Mouse (Mus musculus) cerebellum, postnatal 4 days (tissue): ENCODE measurements around the gene Gprc5c.
"Not testable (repeated sequence)": the region's sequence is repeated elsewhere in the genome, so short reads cannot be mapped to it uniquely, and the experiment has no call there.

Experiments used
- DNase-seq, 2 experiments: peaks; one replicate each; pipeline ENCODE4 v3.0.0; 2022; ENCODE audit warnings: low spot score in 2 of 2, mixed read lengths in 1 of 2

Gprc5c gene

DNA sequence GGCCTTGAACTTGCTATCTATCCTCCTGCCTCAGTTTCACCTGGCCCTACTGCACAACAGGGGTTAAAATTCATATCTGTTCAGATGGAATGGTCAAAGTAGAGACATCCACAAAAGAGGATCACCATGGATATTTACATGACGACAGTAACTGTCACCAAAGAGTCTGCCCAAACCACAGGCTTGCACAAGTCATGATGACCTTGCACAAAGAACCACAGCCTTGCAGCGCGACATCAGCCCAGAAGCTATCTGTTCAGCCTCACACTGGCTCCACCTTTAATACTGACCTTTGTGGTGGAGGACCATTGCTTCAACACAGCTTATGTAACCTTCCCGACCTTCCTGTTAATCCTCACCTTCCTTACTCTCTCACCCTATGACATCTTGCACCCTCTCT lies 56.6 kb downstream of the Gprc5c start:
- DNase-seq = no peak

DNA sequence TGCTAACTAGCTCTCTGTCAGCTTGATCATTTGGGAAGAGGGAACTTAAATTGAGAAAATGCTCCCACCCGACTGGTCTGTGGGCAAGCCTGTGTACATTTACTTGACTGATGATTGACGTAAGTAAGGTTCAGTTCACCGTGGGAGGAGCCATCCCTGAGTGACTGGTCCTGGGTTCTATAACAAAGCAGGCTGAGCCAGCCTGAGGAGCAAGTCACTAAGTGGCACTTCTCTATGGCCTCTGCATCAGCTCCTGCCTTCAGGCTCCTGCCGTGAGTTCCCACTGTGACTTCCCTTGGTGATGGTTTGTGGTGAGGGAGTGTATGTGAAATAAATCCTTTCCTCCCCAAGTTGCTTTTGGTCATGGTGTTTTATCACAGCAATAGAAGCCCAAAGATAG lies 57.1 kb downstream of the Gprc5c start:
- DNase-seq = no peak

DNA sequence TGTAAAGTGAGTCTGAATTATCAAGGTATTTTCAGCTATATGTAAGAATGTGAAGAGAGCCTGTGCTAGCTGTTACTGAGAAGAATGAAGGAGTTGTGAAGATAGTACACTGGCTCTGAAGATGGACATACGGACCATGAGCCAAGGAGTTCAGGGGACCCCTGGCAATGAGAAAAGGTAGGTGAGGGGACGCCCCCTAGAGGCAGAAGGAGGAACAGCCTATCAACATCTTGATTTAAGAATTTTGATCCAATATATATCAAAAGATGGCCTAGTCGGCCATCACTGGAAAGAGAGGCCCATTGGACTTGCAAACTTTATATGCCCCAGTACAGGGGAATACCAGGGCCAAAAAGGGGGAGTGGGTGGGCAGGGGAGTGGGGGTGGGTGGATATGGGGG lies 58.6 kb downstream of the Gprc5c start:
- DNase-seq = not testable (repeated sequence)

DNA sequence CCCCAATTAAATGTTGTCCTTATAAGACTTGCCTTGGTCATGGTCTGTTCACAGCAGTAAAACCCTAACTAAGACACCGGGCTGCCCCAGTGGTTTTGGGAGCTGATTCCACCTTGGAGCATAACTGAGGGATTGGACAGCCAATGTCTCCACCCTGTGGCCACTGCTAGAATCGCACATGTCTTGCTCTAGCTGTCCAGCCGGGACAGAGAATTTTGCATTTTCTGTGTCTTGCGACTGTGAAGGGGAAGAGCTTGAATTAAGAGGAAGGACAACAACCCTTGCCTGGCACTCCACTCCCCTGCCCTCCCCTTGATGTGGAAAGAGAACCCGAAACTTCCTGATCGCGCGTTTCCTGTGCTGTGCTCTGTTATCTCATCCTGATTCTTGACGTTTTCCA lies 61.9 kb downstream of the Gprc5c start:
- DNase-seq = peak; percentile 81 to 84

DNA sequence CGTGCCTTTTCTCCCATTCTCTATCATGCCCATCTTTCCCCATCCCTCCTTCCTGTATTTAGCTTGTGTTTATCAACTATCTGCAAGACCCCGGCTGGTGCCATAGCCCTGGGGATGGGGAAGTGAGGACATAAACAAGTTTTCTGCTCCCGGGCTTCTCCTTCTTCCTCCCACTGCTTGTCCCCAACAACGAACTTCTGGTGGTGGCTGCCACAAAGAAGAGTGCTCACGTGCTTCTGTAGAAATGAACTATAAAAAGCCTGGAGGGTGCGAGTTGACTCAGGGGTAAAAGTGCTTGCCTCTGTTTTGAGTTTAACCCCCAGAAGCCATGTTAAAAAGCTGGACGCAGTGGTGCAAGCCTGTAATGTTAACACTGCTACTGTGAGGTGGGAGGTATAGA lies 64.0 kb downstream of the Gprc5c start:
- DNase-seq = no peak

DNA sequence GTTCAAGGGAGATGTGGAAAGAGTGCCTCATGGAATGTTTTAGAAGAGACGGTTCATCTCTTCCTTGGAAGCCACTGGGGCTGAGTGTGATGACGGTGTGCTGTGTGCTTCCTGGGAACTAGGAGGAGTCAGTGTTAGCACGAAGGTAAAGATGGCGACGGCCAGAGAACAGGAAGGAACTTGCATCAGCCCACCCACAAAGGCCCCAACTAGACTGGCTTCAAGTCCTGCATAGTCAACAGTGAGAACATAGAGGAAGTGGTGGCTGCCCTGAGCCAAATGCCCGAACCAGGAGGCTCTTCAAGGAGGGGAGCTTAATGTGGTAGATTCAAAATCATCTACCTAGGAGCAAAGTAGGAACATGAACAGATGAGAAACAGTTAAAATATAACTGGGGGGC lies 66.2 kb downstream of the Gprc5c start:
- no peak for DNase-seq
